Mouse (Mus musculus): ENCODE results near the gene Adam4. TPM values are rescaled to one million over a fixed set of nuclear protein-coding genes. Genes with fewer than 3 reads are reported as not detected.
"Not testable (repeated sequence)": the region's sequence is repeated elsewhere in the genome, so short reads cannot be mapped to it uniquely, and the experiment has no call there.

The Adam4 gene
- polyA plus RNA-seq (2012; ENCODE audit: insufficient read depth, insufficient read length, low replicate concordance, missing spikeins), result not detected in 2 replicates

GRCm38 (mm10) chr12:81421846-81422245 lies at the start of gene Adam4:
Gene Adam4 (minus strand): TSS chr12:81421946.
- no peak for TF ChIP-seq CTCF (IDR thresholded peaks at IDR 0.05; ENCODE audit: insufficient read depth, low read depth, low read length)
- TF ChIP-seq POLR2A (IDR thresholded peaks at IDR 0.05; ENCODE audit: insufficient read depth, low read depth, low read length), result no peak
- no peaks in the 10 kb centered on the region for H3K4me1 ChIP-seq (ENCODE audit: control insufficient read depth, insufficient read depth, low read length)
- no peak within 1 kb of the TSS for H3K27ac ChIP-seq (ENCODE audit: insufficient read depth, low read depth, low read length)
- H3K4me3 ChIP-seq (ENCODE audit: insufficient read depth, low read depth, low read length), result no peak within 1 kb of the TSS
- WGBS, result 74% methylated on average over 1 of the region's 1 CpGs

DNA sequence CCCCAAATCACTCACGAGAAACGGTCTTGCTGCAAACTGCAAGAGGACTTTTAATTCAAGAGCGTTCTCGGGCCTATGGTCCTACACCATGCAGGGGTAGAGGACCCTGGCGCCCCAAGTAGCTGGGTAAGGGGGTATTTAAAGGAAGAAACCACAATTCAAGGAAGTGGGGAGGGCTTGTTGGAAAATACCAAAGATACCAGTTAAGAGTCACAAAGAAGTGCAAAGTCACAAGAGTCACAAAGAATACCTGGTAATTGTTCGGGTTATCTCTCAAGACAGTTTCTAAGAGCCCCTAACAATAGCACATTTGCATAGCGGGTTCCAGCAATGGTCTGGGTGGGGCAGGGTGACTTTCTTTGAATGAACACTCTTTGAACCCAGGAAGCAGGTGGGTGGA lies 37.3 kb upstream of the Adam4 start:
- H3K27ac ChIP-seq (ENCODE audit: insufficient read depth, low read depth, low read length); H3K4me1 ChIP-seq (ENCODE audit: control insufficient read depth, insufficient read depth, low read length); H3K4me3 ChIP-seq (ENCODE audit: insufficient read depth, low read depth, low read length): not testable (repeated sequence)
- WGBS, result 96% methylated on average over 7 of the region's 7 CpGs

- H3K4me1 ChIP-seq (ENCODE audit: control insufficient read depth, insufficient read depth, low read length); H3K4me3 ChIP-seq (ENCODE audit: insufficient read depth, low read depth, low read length); H3K27ac ChIP-seq (ENCODE audit: insufficient read depth, low read depth, low read length): not testable (repeated sequence)
- WGBS, result 96% methylated on average over 9 of the region's 9 CpGs
Measured at GRCm38 (mm10) chr12:81438985-81439384, 17.2 kb upstream of the Adam4 start.

GRCm38 (mm10) chr12:81434778-81435177 lies 13.0 kb upstream of the Adam4 start:
- H3K4me1 ChIP-seq (ENCODE audit: control insufficient read depth, insufficient read depth, low read length); H3K4me3 ChIP-seq (ENCODE audit: insufficient read depth, low read depth, low read length); H3K27ac ChIP-seq (ENCODE audit: insufficient read depth, low read depth, low read length): not testable (repeated sequence)
- WGBS, result 93% methylated on average over 2 of the region's 2 CpGs

DNA sequence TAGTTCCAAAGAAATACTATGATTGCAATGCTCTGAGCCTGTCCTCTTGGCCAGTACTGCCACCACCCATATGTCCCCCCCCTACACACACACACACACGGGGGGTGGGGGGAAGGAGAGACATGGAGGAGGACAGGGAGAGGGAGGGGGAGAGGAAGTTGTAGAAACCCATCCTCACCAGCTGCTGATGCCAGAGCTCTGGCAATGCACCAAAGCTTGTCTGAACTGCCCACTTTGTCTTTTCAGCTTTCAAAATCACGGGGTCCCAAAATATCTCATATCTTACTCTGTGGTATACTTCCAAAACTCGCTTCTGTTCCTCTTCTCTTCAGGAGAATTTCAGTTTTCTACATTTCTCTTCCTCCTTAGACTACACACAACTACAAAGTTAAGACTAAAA lies 8.5 kb downstream of the Adam4 start:
- H3K4me3 ChIP-seq (ENCODE audit: insufficient read depth, low read depth, low read length), result no peak overlapping the region
- no peak for TF ChIP-seq CTCF (IDR thresholded peaks at IDR 0.05; ENCODE audit: insufficient read depth, low read depth, low read length)
- TF ChIP-seq POLR2A (IDR thresholded peaks at IDR 0.05; ENCODE audit: insufficient read depth, low read depth, low read length), result no peak
- WGBS, result 39% methylated on average over 3 of the region's 3 CpGs
- H3K27ac ChIP-seq (ENCODE audit: insufficient read depth, low read depth, low read length), result no peak overlapping the region
- peaks cover 2% of the 10 kb centered on the region; the same call in 1 of the 2 replicates for H3K4me1 ChIP-seq (ENCODE audit: control insufficient read depth, insufficient read depth, low read length)

GRCm38 (mm10) chr12:81408966-81409365 lies 12.8 kb downstream of the Adam4 start:
- no peak overlapping the region for H3K4me3 ChIP-seq (ENCODE audit: insufficient read depth, low read depth, low read length)
- peaks cover 2% of the 10 kb centered on the region; the same call in 1 of the 2 replicates for H3K4me1 ChIP-seq (ENCODE audit: control insufficient read depth, insufficient read depth, low read length)
- 70% methylated on average over 3 of the region's 3 CpGs for WGBS
- TF ChIP-seq POLR2A (IDR thresholded peaks at IDR 0.05; ENCODE audit: insufficient read depth, low read depth, low read length) (no peak), CTCF (IDR thresholded peaks at IDR 0.05; ENCODE audit: insufficient read depth, low read depth, low read length) (no peak)
- no peak overlapping the region for H3K27ac ChIP-seq (ENCODE audit: insufficient read depth, low read depth, low read length)

GRCm38 (mm10) chr12:81402187-81402586 lies 19.6 kb downstream of the Adam4 start:
- no peak overlapping the region for H3K4me3 ChIP-seq (ENCODE audit: insufficient read depth, low read depth, low read length)
- 12% methylated on average over 1 of the region's 1 CpGs for WGBS
- no peak for TF ChIP-seq POLR2A (IDR thresholded peaks at IDR 0.05; ENCODE audit: insufficient read depth, low read depth, low read length)
- no peak for TF ChIP-seq CTCF (IDR thresholded peaks at IDR 0.05; ENCODE audit: insufficient read depth, low read depth, low read length)
- no peaks in the 10 kb centered on the region for H3K4me1 ChIP-seq (ENCODE audit: control insufficient read depth, insufficient read depth, low read length)
- no peak overlapping the region for H3K27ac ChIP-seq (ENCODE audit: insufficient read depth, low read depth, low read length)

- H3K4me1 ChIP-seq (ENCODE audit: control insufficient read depth, insufficient read depth, low read length); H3K27ac ChIP-seq (ENCODE audit: insufficient read depth, low read depth, low read length); H3K4me3 ChIP-seq (ENCODE audit: insufficient read depth, low read depth, low read length): not testable (repeated sequence)
- WGBS, result 70% methylated on average over 1 of the region's 1 CpGs
Measured at GRCm38 (mm10) chr12:81379364-81379763, 42.4 kb downstream of the Adam4 start, which contains the start of gene Gm4787. Gene Gm4787 (minus strand): TSS chr12:81379464.

Other genes starting within 250 kb of the Adam4 start
- not detected in 2 replicates for gene Slc8a3, start 88.8 kb downstream of the Adam4 start, polyA plus RNA-seq (2012; ENCODE audit: insufficient read depth, insufficient read length, low replicate concordance, missing spikeins)
- not detected in 2 replicates for gene Gm4787, start 42.5 kb downstream of the Adam4 start, polyA plus RNA-seq (2012; ENCODE audit: insufficient read depth, insufficient read length, low replicate concordance, missing spikeins)
- not detected in 2 replicates for gene Cox16, start 63.2 kb upstream of the Adam4 start, polyA plus RNA-seq (2012; ENCODE audit: insufficient read depth, insufficient read length, low replicate concordance, missing spikeins)
- not detected in 2 replicates for gene Gm20498, start 111.0 kb upstream of the Adam4 start, polyA plus RNA-seq (2012; ENCODE audit: insufficient read depth, insufficient read length, low replicate concordance, missing spikeins)
- not detected in 2 replicates for gene Synj2bp, start 111.0 kb upstream of the Adam4 start, polyA plus RNA-seq (2012; ENCODE audit: insufficient read depth, insufficient read length, low replicate concordance, missing spikeins)
- not detected in 2 replicates for gene Adam21, start 146.5 kb upstream of the Adam4 start, polyA plus RNA-seq (2012; ENCODE audit: insufficient read depth, insufficient read length, low replicate concordance, missing spikeins)
- not detected in 2 replicates for gene Med6, start 173.1 kb upstream of the Adam4 start, polyA plus RNA-seq (2012; ENCODE audit: insufficient read depth, insufficient read length, low replicate concordance, missing spikeins)
- not detected in 2 replicates for gene Ttc9, start 209.3 kb upstream of the Adam4 start, polyA plus RNA-seq (2012; ENCODE audit: insufficient read depth, insufficient read length, low replicate concordance, missing spikeins)

Data from olfactory bulb, adult 2 months (tissue).